Mouse (Mus musculus) bone marrow macrophage, adult 2 months (primary cell): Measurements from ENCODE around the gene Zic4. TPM values are rescaled to one million over a fixed set of nuclear protein-coding genes. Genes with fewer than 3 reads are reported as not detected.

Source experiments
- H3K27ac ChIP-seq: 2 replicates; pipeline ENCODE4 v1.5.1; 2012; ENCODE audit warnings: low read depth, low read length; ENCODE audit not compliant: insufficient read depth
- H3K4me1 ChIP-seq: 2 replicates; pipeline ENCODE4 v1.6.1; 2012; ENCODE audit warnings: low read length; ENCODE audit not compliant: control insufficient read depth, insufficient read depth
- H3K4me3 ChIP-seq: 2 replicates; pipeline ENCODE4 v1.5.1; 2012; ENCODE audit warnings: mild to moderate bottlenecking, low read length, moderate library complexity; ENCODE audit not compliant: insufficient read depth
- CTCF ChIP-seq: IDR thresholded peaks from 2 replicates; pipeline ENCODE4 v1.5.1; 2012; ENCODE audit warnings: low read depth, mild to moderate bottlenecking, low read length, moderate library complexity
- POLR2A ChIP-seq: IDR thresholded peaks from 2 replicates; pipeline ENCODE4 v1.6.1; 2012; ENCODE audit warnings: mild to moderate bottlenecking, low read depth, low read length, borderline replicate concordance
- polyA plus RNA-seq: library from polyadenylated mRNA; stranded (reverse); fragments of >200 nt; gene quantifications from 2 replicates; pipeline ENCODE4 v1.2.4, GENCODE M21; 2012; ENCODE audit not compliant: missing spikeins, insufficient read depth, insufficient read length

Gene Zic4
- polyA plus RNA-seq: not detected in 2 replicates

DNA sequence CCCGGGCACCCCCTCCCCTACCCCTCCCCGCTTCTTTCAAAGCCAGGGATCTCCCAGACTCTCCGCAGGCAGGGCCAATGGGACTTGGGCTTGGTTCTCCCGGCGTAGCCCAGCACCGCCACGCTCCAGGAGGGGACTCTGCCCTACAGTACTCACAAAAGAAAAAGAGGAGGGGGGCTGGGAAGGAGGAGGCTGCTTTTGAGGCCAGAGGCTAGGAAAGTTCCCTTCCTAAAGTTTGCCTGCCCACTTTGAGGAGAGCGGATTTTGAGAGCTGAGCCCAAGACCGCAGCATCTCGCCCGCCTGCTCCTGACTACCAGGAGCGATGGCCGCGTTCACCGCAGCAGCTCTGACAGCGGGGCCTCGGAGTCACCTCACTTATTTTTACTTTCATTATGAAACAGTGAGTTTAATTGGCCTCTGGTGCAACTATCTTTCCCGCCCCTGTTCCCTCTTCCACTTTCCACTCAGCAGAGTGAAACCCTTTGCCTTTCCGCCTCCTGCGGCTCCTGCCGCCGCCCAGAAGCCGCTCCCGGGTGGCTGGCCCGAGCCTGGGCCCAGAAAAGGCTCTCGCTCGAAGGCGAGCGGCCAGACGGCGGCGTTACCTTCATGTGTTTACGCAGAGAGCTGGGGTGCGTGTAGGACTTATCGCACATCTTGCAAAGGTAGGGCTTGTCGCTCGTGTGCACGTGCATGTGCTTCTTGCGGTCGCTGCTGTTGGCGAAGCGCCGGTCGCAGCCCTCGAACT, at the start of gene Zic4:
TSS of gene Zic4 (plus strand) at position 558 of the 746 bp plus-strand sequence.
- TF ChIP-seq CTCF (no peak), POLR2A (no peak)
- Histone ChIP-seq H3K4me1 (no peaks in the 10 kb centered on the region; the same call in 1 of the 2 replicates), H3K4me3 (peak within 1 kb of the TSS; percentile 52), H3K27ac (no peak within 1 kb of the TSS)

DNA sequence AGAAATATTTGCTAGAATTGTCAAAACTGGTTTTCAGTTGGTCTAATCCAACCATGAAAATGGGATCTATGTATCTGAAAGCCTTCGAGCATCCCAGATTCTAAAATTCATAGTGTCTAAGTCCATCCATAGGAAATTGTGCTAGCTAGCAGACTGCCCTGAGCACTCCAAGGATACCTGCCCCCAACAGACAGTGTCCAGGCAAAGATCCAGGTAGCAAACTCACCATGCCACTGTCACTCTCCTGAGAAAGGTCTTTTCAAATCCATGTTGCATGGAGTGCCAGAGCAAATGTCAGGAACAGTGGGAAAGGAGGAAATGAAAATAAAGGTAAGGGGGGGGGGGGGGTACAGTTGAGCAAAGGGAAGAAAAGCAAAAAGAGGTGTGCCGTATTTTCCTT, 14.6 kb upstream of the Zic4 start:
- Histone ChIP-seq H3K4me1 (no peaks in the 10 kb centered on the region), H3K27ac (no peak overlapping the region), H3K4me3 (no peak overlapping the region)
- TF ChIP-seq POLR2A: no peak
- TF ChIP-seq CTCF: no peak

DNA sequence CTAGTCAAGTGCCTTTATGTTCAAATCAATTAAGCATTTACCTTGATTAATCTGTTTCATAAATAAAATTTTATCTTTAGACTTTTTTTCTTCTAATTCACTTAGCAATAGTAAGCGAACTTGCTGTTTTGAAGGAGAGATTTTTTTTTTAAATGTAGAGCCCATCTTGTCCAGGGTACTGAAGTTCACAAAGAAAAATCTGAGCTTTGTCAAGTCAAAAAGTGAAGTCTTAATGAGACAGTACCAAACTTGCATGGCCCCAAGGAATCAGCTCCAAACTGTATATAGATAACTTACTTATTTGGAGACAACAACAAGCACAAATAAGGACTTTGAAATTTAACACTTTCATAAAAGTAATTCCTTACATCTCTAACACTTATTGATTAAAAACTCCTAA, 13.5 kb upstream of the Zic4 start:
- no peaks in the 10 kb centered on the region for H3K4me1 ChIP-seq
- TF ChIP-seq CTCF: no peak
- no peak for TF ChIP-seq POLR2A
- no peak overlapping the region for H3K27ac ChIP-seq
- no peak overlapping the region for H3K4me3 ChIP-seq

DNA sequence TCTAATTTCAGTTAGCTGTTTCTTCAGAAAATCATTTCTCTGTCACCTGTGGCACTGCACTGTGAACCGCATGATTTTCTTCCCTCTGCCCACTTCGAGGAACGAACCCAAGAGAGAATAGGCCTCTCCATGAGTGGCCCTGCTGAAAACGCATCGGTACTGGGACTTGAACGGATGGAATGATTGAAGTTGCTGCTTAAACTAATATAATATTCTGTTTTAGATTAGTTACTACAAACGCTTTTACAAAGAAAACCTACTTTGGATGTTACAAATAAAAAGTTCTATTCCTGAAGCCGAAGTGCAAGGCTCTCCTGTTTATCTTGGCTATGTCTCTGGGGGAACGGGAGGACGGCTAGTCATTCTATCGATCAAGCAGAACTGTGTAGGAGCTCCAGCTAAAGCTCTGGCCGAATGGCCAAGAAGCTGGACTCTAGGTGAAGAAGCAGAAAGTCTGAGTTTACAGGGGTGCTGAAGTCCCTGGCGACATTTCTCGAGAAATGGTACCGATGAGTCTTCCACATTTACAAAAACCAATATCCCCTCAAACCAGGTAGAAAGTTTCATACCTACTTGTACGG, 11.9 kb upstream of the Zic4 start:
- Histone ChIP-seq H3K27ac (no peak overlapping the region), H3K4me3 (no peak overlapping the region), H3K4me1 (no peaks in the 10 kb centered on the region)
- TF ChIP-seq POLR2A: no peak
- no peak for TF ChIP-seq CTCF

DNA sequence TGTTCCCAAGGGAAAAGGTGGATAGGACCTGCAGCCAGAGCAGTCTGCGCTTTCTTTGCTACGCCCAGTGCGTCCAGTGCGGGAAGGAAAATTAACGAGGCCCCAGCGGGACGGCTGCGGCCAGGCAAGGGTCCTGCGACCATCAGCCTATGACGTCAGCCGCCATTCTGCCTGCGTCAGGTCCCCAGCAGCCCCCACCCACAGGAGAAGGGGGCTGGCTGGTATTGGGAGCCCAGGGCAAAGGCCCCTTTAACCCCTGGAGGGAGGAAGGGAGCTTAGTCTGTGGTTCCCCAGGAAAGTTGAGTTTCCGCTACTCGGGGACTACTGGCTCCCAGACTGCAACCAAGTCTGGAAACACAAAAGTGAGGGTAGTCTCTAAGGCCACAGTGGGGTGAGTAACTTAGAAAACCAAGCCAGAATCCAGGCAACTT, 11.3 kb upstream of the Zic4 start:
- H3K27ac ChIP-seq: no peak overlapping the region
- TF ChIP-seq CTCF: no peak
- TF ChIP-seq POLR2A: no peak

DNA sequence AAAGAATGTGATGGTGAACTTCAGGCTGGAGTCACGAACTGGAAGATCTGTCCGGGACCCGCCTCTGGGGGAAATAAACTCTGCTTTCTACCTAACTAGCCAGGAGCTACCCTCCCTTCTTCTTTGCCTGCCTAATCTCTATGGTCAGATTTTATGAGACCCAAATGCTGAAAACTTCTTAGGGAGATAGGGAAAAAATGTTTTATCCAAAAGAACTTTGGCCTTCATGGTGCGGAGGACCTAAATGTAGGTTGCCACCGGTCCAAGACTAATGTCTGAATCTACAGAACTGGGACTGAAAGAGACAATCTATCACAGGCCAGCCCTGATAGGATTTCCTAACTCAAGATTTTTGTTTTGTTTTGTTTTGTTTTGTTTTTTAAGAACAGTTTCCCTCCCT, 10.9 kb upstream of the Zic4 start:
- Histone ChIP-seq H3K27ac (no peak overlapping the region), H3K4me3 (no peak overlapping the region), H3K4me1 (no peaks in the 10 kb centered on the region)
- no peak for TF ChIP-seq CTCF
- no peak for TF ChIP-seq POLR2A

More for the DNA sequence above, 11.3 kb upstream of the Zic4 start:
- Histone ChIP-seq H3K4me3 (no peak overlapping the region), H3K4me1 (no peaks in the 10 kb centered on the region)

DNA sequence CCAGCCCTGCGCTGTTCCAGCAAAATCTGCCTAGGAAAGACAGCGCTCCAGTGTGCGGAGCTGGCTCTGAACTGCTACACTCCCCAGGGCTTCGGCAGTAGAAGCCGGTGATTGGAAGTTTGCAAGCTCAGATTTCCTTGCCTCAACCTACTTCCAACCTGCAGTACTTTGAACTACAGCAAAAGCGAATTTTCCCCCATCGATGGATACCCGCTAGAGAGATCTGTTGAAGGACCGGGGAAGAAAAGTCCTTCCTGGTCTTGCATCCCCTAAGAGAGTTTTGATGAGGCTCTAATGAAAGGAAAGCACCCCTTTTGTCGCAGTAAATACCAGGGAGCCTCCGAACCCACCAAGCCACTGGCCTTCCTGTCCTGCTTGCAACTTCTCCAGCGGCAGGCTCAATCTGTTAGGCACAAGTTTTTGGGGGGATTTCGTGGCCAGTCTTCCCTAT, 10.2 kb upstream of the Zic4 start:
- no peak overlapping the region for H3K27ac ChIP-seq
- no peaks in the 10 kb centered on the region for H3K4me1 ChIP-seq
- no peak overlapping the region for H3K4me3 ChIP-seq
- TF ChIP-seq CTCF (no peak), POLR2A (no peak)

DNA sequence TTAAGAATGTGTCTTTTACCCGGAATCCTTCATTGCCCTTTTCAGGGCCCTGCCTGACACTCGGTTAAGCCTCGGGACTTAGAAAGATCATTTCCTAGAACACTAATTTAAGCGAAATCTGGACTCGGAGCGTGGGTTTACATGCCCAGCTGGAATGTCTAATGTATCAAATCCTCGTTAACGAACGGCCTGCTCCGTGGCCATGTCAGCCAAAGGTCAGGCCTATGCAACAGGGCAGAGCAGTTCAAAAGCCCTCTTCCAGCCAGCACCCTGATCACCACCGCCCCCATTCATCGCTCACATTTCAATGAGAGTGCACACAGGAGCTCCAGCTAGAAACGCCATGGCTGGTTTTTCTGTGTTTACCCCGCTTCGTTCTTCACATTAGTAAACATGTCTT, 9.4 kb upstream of the Zic4 start:
- H3K4me3 ChIP-seq: no peak overlapping the region
- no peak overlapping the region for H3K27ac ChIP-seq
- no peaks in the 10 kb centered on the region for H3K4me1 ChIP-seq
- TF ChIP-seq CTCF: no peak
- no peak for TF ChIP-seq POLR2A

DNA sequence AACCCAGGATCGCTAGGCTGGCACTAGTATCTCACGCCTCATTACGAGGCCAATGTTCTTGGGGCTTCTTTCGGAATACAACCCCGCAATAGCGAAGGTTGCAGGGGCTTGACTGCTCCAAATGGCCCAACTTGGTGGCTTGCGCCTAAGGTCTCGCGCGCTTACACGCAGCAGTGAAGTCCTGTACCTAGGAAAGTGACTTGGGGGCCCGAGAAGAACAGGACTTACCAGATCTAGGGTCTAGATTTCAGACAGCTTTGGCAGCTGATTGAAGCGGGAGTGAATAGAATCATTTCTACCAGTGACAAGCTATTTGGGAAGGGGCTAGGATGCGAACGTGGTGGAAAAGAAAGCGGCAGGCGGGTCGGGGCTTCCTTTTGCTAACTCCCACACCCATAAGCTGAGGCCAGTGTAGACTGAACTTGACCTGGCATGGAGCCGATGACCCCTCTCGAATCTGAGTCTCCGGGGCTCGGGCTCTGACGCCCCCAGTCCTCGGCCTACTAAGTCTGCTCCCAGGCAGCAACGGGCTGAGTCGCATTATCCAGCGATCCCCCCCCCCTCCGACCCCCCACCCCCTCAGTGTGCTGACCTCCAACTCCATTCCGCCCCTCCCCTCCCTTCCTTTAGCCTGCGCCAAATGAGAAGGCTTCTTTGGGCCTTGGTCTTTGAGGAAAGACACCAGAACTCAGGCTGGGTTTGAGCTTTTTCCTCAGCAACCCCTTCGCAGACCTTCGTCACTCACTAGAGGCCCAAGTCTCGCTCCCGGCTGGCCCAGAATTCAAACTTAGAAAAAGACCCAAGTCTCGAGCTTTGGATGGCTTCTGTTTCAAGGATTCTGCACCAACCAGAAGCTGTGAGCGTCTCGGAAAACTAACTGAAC, 8.4 kb upstream of the Zic4 start:
- H3K27ac ChIP-seq: no peak overlapping the region
- no peak overlapping the region for H3K4me3 ChIP-seq
- no peak for TF ChIP-seq CTCF
- TF ChIP-seq POLR2A: no peak
- no peaks in the 10 kb centered on the region for H3K4me1 ChIP-seq
